Mouse (Mus musculus) heart, embryonic 14.5 days (tissue): ENCODE measurements at regions not wholly inside any gene's neighbourhood (a gene's known extent, or its start where the extent isn't known, plus 50 kb on each side); places are given as distances from the start of the nearest gene placed in this dataset.

Experiments used
- ATAC-seq: fragments of 200-750 bp; cut with Nextera tagmentation; 2 replicates; pipeline ENCODE4 v1.8.0; 2017; ENCODE audit warnings: low read depth, moderate TSS enrichment; ENCODE audit not compliant: insufficient number of reproducible peaks, insufficient read depth, low FRiP score
- H3K27ac ChIP-seq, 2 experiments: fragments of 200-500 bp in 1 of 2; fragments of 300-500 bp in 1 of 2; sonication (generic) in 1 of 2; replicated peaks in 1 of 2; 2 replicates each; pipeline ENCODE4 v1.5.1; 2012 to 2014; ENCODE audit warnings: low read depth in 2 of 2, low read length in 2 of 2, control low read depth in 1 of 2, mild to moderate bottlenecking in 1 of 2, mixed read lengths in 1 of 2; ENCODE audit not compliant: control insufficient read depth in 1 of 2, insufficient read depth in 1 of 2
- H3K27me3 ChIP-seq: fragments of 300-500 bp; sonication (generic); 2 replicates; pipeline ENCODE4 v1.6.1; 2014; ENCODE audit warnings: mild to moderate bottlenecking, low read length, control low read depth; ENCODE audit not compliant: control insufficient read depth, insufficient read depth
- H3K36me3 ChIP-seq: fragments of 300-500 bp; sonication (generic); 2 replicates; pipeline ENCODE4 v1.6.1; 2014; ENCODE audit warnings: mild to moderate bottlenecking, control low read depth, low read length, mixed read lengths; ENCODE audit not compliant: control insufficient read depth, insufficient read depth
- H3K4me1 ChIP-seq, 2 experiments: fragments of 200-500 bp in 1 of 2; fragments of 300-500 bp in 1 of 2; sonication (generic) in 1 of 2; 2 replicates each; pipeline ENCODE4 v1.6.1; 2012 to 2014; ENCODE audit warnings: low read length in 2 of 2, control low read depth in 1 of 2, mixed read lengths in 1 of 2; ENCODE audit not compliant: control insufficient read depth in 2 of 2, insufficient read depth in 2 of 2
- H3K4me2 ChIP-seq: fragments of 300-500 bp; sonication (generic); 2 replicates; pipeline ENCODE4 v1.6.1; 2014; ENCODE audit warnings: mild to moderate bottlenecking, low read length
- H3K4me3 ChIP-seq, 2 experiments: fragments of 200-500 bp in 1 of 2; fragments of 300-500 bp in 1 of 2; sonication (generic) in 1 of 2; 2 replicates each; pipeline ENCODE4 v1.5.1; 2012 to 2014; ENCODE audit warnings: low read length in 2 of 2, mild to moderate bottlenecking in 2 of 2, control low read depth in 1 of 2, low read depth in 1 of 2, moderate library complexity in 1 of 2; ENCODE audit not compliant: control insufficient read depth in 1 of 2, insufficient read depth in 1 of 2
- H3K9ac ChIP-seq: fragments of 300-500 bp; sonication (generic); 2 replicates; pipeline ENCODE4 v1.6.1; 2014; ENCODE audit warnings: mild to moderate bottlenecking, low read length
- H3K9me3 ChIP-seq: fragments of 300-500 bp; sonication (generic); 2 replicates; pipeline ENCODE4 v1.6.1; 2016; ENCODE audit warnings: low read length, control low read depth; ENCODE audit not compliant: control insufficient read depth
- WGBS: fragments of 180-500 bp; shearing (Covaris S2); extraction: QIAGEN DNeasy Blood & Tissue Kit; methylation state at CpG from one replicate; pipeline ENCODE4 v1.1.7; 2014; 5-methylcytosine and 5-hydroxymethylcytosine counted together

- H3K27ac ChIP-seq, result no peak overlapping the region
- peaks cover 8 to 13% of the 10 kb centered on the region in 2 experiments; a peak in 3 of 4 replicates for H3K4me1 ChIP-seq
- WGBS, result 50% methylated on average over 9 of the region's 9 CpGs
- H3K9ac ChIP-seq, result no peak overlapping the region
- H3K9me3 ChIP-seq, result peaks cover 2% of the 10 kb centered on the region
- no peak overlapping the region for H3K4me3 ChIP-seq
- no peaks in the 10 kb centered on the region for H3K27me3 ChIP-seq
- H3K36me3 ChIP-seq, result no peaks in the 10 kb centered on the region
- no peak overlapping the region for H3K4me2 ChIP-seq
- ATAC-seq, result no peak
Observed at GRCm38 (mm10) chr1:62887585-62888483, 184.7 kb downstream of the Nrp2 start.

DNA sequence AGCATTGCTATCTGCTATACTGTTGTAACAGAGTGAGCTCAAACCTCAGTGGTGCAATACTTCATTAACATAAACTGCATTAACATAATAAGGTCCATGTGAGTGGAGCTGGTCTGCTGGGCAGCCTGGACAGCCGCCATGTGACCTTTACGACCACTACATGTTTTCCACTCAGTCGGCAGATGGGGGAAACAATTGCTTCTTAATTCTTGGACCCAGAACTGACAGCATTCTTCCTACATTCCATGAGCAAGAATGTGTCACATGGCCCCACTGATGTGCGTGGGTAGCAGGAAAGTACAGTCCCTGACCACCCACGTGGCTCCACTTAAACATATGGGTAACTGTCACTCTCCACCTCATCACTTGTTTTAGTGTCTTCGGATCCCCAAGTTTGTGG is 198.3 kb downstream of the Nrp2 start:
- no peaks in the 10 kb centered on the region for H3K36me3 ChIP-seq
- WGBS, result 57% methylated on average over 6 of the region's 6 CpGs

GRCm38 (mm10) chr1:62901871-62902270 is 198.8 kb downstream of the Nrp2 start:
- Histone ChIP-seq H3K9me3 (no peaks in the 10 kb centered on the region), H3K4me2 (no peak overlapping the region), H3K9ac (no peak overlapping the region), H3K4me1 (peaks cover 3 to 5% of the 10 kb centered on the region in 2 experiments; a peak in 3 of 4 replicates), H3K27me3 (no peaks in the 10 kb centered on the region), H3K36me3 (no peaks in the 10 kb centered on the region), H3K4me3 (no peak overlapping the region), H3K27ac (no peak overlapping the region)
- WGBS, result 72% methylated on average over 5 of the region's 5 CpGs
- no peak for ATAC-seq

More for the DNA sequence above, 198.3 kb downstream of the Nrp2 start:
- H3K9me3 ChIP-seq, result no peaks in the 10 kb centered on the region
- no peak for ATAC-seq
- no peak overlapping the region for H3K4me3 ChIP-seq
- no peaks in the 10 kb centered on the region for H3K27me3 ChIP-seq
- no peak overlapping the region for H3K27ac ChIP-seq
- H3K4me1 ChIP-seq, result peaks cover 3 to 5% of the 10 kb centered on the region in 2 experiments; a peak in 3 of 4 replicates
- H3K9ac ChIP-seq, result no peak overlapping the region
- H3K4me2 ChIP-seq, result no peak overlapping the region

DNA sequence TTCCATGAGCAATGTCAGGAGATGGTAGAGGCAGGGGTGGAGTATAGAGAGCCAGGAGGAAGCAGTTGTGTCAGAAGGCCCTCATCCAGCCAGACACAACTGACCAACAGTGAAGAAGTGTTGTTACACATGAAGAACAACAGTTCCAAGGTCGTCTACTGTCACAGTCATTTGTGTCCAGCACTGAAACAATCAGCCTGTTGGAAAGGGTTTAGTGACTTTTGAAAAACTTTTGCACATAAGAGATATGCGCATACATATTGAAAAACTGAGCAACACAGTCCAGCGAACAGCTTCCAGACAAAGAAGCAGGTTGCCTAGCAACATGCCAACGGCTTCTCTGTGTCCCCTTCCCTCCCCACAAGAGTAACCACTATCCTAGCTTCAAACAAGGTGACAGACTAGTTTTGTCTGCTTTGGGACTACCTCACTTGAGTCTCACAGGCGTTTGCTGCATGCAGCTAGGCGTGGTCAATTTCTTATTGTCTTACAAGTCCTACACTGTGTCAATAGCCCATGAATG is 199.9 kb downstream of the Nrp2 start:
- Histone ChIP-seq H3K9me3 (no peaks in the 10 kb centered on the region), H3K4me2 (no peak overlapping the region), H3K4me3 (no peak overlapping the region), H3K27me3 (no peaks in the 10 kb centered on the region), H3K9ac (no peak overlapping the region), H3K27ac (no peak overlapping the region), H3K4me1 (peaks cover 2 to 5% of the 10 kb centered on the region in 2 experiments; a peak in 3 of 4 replicates), H3K36me3 (no peaks in the 10 kb centered on the region)
- 68% methylated on average over 6 of the region's 6 CpGs for WGBS
- ATAC-seq, result no peak

DNA sequence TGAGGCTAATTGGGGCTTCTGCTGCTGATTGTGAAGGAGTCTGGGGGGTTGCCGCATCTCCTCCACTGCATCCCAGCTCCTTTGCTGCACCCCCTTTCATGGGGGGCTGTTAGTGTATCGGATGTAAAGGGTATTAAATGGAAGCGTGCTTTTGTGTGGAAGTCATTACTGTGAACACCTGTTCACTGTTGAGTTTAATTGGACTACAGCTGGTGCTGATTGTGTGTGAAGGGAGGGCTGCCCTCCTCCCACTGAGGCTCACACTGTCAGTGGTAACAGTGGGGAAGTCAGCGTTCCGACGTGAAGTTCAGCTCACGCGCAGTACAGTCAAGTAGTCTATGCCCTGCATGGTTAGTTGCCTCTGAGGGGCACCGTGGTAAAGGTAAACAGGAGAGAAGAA is 202.7 kb downstream of the Nrp2 start:
- H3K4me1 ChIP-seq, result no peaks in the 10 kb centered on the region
- H3K4me2 ChIP-seq, result no peak overlapping the region
- H3K27me3 ChIP-seq, result no peaks in the 10 kb centered on the region
- H3K36me3 ChIP-seq, result no peaks in the 10 kb centered on the region
- H3K9ac ChIP-seq, result no peak overlapping the region
- no peaks in the 10 kb centered on the region for H3K9me3 ChIP-seq
- no peak for ATAC-seq
- WGBS, result 81% methylated on average over 9 of the region's 9 CpGs
- no peak overlapping the region for H3K27ac ChIP-seq
- H3K4me3 ChIP-seq, result no peak overlapping the region

GRCm38 (mm10) chr1:62907243-62907642 is 204.2 kb downstream of the Nrp2 start:
- WGBS, result 93% methylated on average over 10 of the region's 10 CpGs
- Histone ChIP-seq H3K9ac (no peak overlapping the region), H3K4me2 (no peak overlapping the region), H3K4me1 (peaks cover 2 to 6% of the 10 kb centered on the region in 2 experiments; a peak in 2 of 4 replicates), H3K9me3 (no peaks in the 10 kb centered on the region), H3K27ac (no peak overlapping the region), H3K4me3 (no peak overlapping the region), H3K27me3 (no peaks in the 10 kb centered on the region), H3K36me3 (no peaks in the 10 kb centered on the region)
- ATAC-seq, result no peak
